In the genomic region with DNA sequence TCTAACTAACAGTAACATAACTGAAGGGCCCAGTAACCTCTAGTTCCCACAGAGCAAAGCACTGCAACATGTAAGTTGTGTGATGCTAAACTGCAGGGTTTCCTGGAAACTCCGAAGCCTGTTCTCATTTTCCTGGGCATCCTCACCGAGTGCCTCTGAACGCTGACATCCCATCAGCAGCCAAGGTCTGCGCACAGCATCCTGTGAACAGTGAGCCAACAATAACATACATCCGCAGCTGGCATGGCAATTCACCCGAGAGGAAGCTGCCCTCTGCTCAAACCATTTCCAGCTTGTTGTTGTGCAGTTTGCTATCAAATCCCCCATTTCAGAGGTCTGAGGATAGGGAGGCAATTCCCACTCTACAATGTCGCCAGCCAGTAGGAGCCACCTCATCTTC, we compare ENCODE assay signal across 11 mouse cellular contexts.
DNase-seq lines count a peak whose midpoint lies in the region; ATAC-seq and TF ChIP-seq lines count a peak whose summit lies in the region.
"Had no signal": no experiment of that assay in that cellular context is flagged by ENCODE, and none has a peak within 500 bp of the region (broad histone marks: within the 10 kb centered on the region; RNA-seq: fewer than 3 reads in every experiment).

No protein-coding gene starts in this region.

- peaks cover 14% of the 10 kb centered on the region; the same call in 1 of the 2 replicates for H3K36me3 ChIP-seq in heart, postnatal 0 days (replicated peaks; ENCODE audit: control insufficient read depth, insufficient read depth, low read length)
- no peaks in the 10 kb centered on the region for H3K36me3 ChIP-seq in embryonic facial prominence, embryonic 14.5 days (ENCODE audit: control insufficient read depth, insufficient read depth, low read length)
- 0 out of 2 replicates have a peak, but pooled peaks cover 2% of the 10 kb centered on the region for H3K36me3 ChIP-seq in limb, embryonic 15.5 days

- H3K27me3 ChIP-seq in heart, postnatal 0 days (ENCODE audit: control insufficient read depth, insufficient read depth, low read length): no peaks in the 10 kb centered on the region
- H3K27me3 ChIP-seq in embryonic facial prominence, embryonic 14.5 days (replicated peaks; ENCODE audit: control insufficient read depth, insufficient read depth, low read length): no peaks in the 10 kb centered on the region
- H3K27me3 ChIP-seq in limb, embryonic 15.5 days: no peaks in the 10 kb centered on the region

- no peak overlapping the region for H3K4me3 ChIP-seq in heart, postnatal 0 days (ENCODE audit: low read depth, low read length)
- H3K4me3 ChIP-seq in embryonic facial prominence, embryonic 14.5 days (ENCODE audit: low read depth, low read length): no peak overlapping the region
- no peak overlapping the region for H3K4me3 ChIP-seq in limb, embryonic 15.5 days

- H3K4me1 ChIP-seq in heart, postnatal 0 days (ENCODE audit: control insufficient read depth, insufficient read depth): peaks cover 13% of the 10 kb centered on the region
- peaks cover 28% of the 10 kb centered on the region for H3K4me1 ChIP-seq in embryonic facial prominence, embryonic 14.5 days (ENCODE audit: control insufficient read depth, insufficient read depth, low read length)
- H3K4me1 ChIP-seq in limb, embryonic 15.5 days: peaks cover 24% of the 10 kb centered on the region

- no peak overlapping the region for H3K9ac ChIP-seq in heart, postnatal 0 days (replicated peaks; ENCODE audit: low read depth, low read length)
- H3K9ac ChIP-seq in embryonic facial prominence, embryonic 14.5 days (ENCODE audit: low read depth, low read length): no peak overlapping the region
- H3K9ac ChIP-seq in limb, embryonic 15.5 days: no peak overlapping the region
- H3K9ac ChIP-seq: hindbrain, embryonic 14.5 days; liver, embryonic 14.5 days had no signal

- H3K9me3 ChIP-seq in heart, postnatal 0 days (replicated peaks; ENCODE audit: control insufficient read depth, low read length): peaks cover 5% of the 10 kb centered on the region; the same call in 1 of the 2 replicates
- peaks cover 6% of the 10 kb centered on the region; the same call in 1 of the 2 replicates for H3K9me3 ChIP-seq in embryonic facial prominence, embryonic 14.5 days (ENCODE audit: control insufficient read depth, low read length)
- no peaks in the 10 kb centered on the region for H3K9me3 ChIP-seq in limb, embryonic 15.5 days

- H3K27ac ChIP-seq in heart, postnatal 0 days (ENCODE audit: low read depth): 0 out of 2 replicates have a peak overlapping the region, but pooled peaks have one; percentile 18
- H3K27ac ChIP-seq in embryonic facial prominence, embryonic 14.5 days (replicated peaks; ENCODE audit: low read depth, low read length): peak overlapping the region; percentile 74; the same call in 1 of the 2 replicates
- 0 out of 2 replicates have a peak overlapping the region, but pooled peaks have one; percentile 40 for H3K27ac ChIP-seq in limb, embryonic 15.5 days
- H3K27ac ChIP-seq: hindbrain, embryonic 14.5 days; liver, embryonic 14.5 days had no signal

- no peak overlapping the region for H3K4me2 ChIP-seq in heart, postnatal 0 days (ENCODE audit: low read depth, low read length)
- no peak overlapping the region for H3K4me2 ChIP-seq in embryonic facial prominence, embryonic 14.5 days (ENCODE audit: low read depth, low read length)
- no peak overlapping the region for H3K4me2 ChIP-seq in limb, embryonic 15.5 days
- H3K4me2 ChIP-seq: hindbrain, embryonic 14.5 days; midbrain, embryonic 11.5 days had no signal

- WGBS in heart, postnatal 0 days: 58% methylated on average over 7 of the region's 7 CpGs
- 60% methylated on average over 7 of the region's 7 CpGs for WGBS in embryonic facial prominence, embryonic 14.5 days
- 77% methylated on average over 7 of the region's 7 CpGs for WGBS in limb, embryonic 15.5 days

- no peak for TF ChIP-seq EP300 in heart, postnatal 0 days (IDR thresholded peaks at IDR 0.05; ENCODE audit: low read depth)

- no peak for TF ChIP-seq CTCF in heart, postnatal 0 days (IDR thresholded peaks at IDR 0.05; ENCODE audit: low read depth)

- no peak for DNase-seq in heart, postnatal 0 days (ENCODE audit: low spot score)
- no peak for DNase-seq in heart, adult 8-10 months (ENCODE audit: low spot score)
- peak; percentile 0 to 1 for DNase-seq in layer of hippocampus, postnatal 36 days
- no peak for DNase-seq in layer of hippocampus, adult 18-20 months (ENCODE audit: low spot score in 2 of 2)
- peak; percentile 47 for DNase-seq in embryonic facial prominence, embryonic 14.5 days (ENCODE audit: low spot score)
- no peak for DNase-seq in natural killer cell, adult 2 months (ENCODE audit: low spot score in 2 of 2)
- DNase-seq: cerebellum, postnatal 36 days had no signal

- no peak for ATAC-seq in heart, postnatal 0 days (ENCODE audit: insufficient read depth, low read depth)
- ATAC-seq in embryonic facial prominence, embryonic 14.5 days (ENCODE audit: low read depth): no peak
- no peak for ATAC-seq in limb, embryonic 15.5 days (ENCODE audit: insufficient number of reproducible peaks, low FRiP score, low TSS enrichment, low read depth)

Comparison
In these comparisons a context has a peak if more than half of its experiments do, and no peak if none do; other contexts are left out.
1. DNase-seq: peak in layer of hippocampus, postnatal 36 days (2 of 2) and embryonic facial prominence, embryonic 14.5 days (single experiment); none in heart, postnatal 0 days (single experiment), heart, adult 8-10 months (single experiment), layer of hippocampus, adult 18-20 months (0 of 2) and natural killer cell, adult 2 months (0 of 2).
2. H3K27ac ChIP-seq: peak in every context shown above with its lines; median percentile 74 in embryonic facial prominence, embryonic 14.5 days; 40 in limb, embryonic 15.5 days; 18 in heart, postnatal 0 days.